Mouse (Mus musculus): ENCODE results near the gene Rps6kb2. TPM values are rescaled to one million over a fixed set of nuclear protein-coding genes. Genes with fewer than 3 reads are reported as not detected.

Gene Rps6kb2
- polyA plus RNA-seq, 1 experiment from 2014 or later: 46.8 TPM

DNA sequence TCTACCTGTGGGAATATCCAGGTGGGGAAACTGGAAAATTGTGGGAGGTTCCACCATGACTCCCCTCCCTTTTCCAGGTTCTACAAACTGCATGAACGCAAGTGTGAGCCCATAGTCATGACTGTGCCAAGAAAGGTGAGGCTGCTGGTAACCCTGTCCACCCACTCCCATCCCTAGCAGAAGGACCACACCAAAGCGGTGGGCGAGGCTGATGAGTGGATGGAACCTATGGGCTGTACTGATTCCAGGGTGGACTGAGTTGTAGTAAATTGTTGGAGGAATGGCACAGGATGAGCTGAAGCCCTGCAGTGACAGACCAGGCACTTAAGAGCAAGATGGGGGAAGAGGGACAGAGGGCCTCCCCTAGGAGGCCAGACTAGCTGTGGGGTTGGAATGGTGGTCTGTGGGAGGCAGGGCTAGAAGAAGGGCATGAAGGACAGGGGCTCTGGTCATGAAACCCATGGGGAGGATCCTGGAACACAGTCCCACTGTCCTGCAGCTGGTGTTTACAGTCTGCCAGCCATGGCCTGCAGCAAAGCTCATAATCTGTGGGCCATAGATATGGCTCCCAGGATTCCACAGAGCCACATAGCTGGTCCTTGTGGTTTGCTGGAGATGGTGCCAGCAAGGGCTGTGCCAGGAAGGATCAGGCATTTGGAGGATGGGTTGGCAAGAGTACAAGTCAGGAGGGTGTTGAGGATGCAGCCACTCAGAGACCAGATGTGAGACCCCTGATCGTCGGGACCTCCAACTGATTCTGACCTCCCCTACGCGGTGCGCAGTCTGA lies 10.5 kb downstream of the Rps6kb2 start:
- WGBS: 88% methylated on average over 8 of the region's 8 CpGs
- Histone ChIP-seq H3K27me3 (ENCODE audit: control insufficient read depth, insufficient read depth, low read length) (no peaks in the 10 kb centered on the region), H3K4me1 (ENCODE audit: control insufficient read depth, insufficient read depth, low read length) (peaks cover 12% of the 10 kb centered on the region), H3K9ac (ENCODE audit: low read length) (no peak overlapping the region), H3K4me2 (no peak overlapping the region), H3K9me3 (ENCODE audit: control insufficient read depth, low read length) (no peaks in the 10 kb centered on the region), H3K4me3 (ENCODE audit: low read depth, low read length) (no peak overlapping the region), H3K27ac (ENCODE audit: low read depth, low read length) (no peak overlapping the region), H3K36me3 (ENCODE audit: control insufficient read depth, insufficient read depth, low read length) (peaks cover 20% of the 10 kb centered on the region)
- DNase-seq (ENCODE audit: low spot score, missing footprints) (no peak), ATAC-seq (ENCODE audit: low FRiP score) (no peak)

DNA sequence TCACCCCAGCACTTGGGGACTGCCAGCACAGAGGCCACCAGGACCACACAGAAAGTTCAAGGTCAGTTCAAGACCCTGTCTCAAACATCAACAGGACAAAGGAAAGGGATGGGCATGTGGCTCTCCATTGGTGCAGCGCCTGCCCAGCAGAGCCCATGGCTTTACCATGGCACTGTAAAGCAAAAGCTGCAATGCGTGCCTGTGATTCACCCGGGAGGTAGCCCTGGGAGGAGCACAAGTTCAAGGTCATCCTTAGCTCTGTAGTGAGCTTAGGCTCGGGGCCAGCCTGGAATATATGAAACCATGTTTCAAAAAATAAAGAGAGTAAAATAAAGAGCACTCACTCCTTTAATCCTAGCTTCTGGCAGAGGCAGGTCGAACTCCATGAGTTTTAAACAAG lies 11.3 kb downstream of the Rps6kb2 start:
- Histone ChIP-seq H3K27me3 (ENCODE audit: control insufficient read depth, insufficient read depth, low read length) (no peaks in the 10 kb centered on the region), H3K27ac (ENCODE audit: low read depth, low read length) (no peak overlapping the region), H3K9ac (ENCODE audit: low read length) (no peak overlapping the region), H3K4me3 (ENCODE audit: low read depth, low read length) (no peak overlapping the region), H3K36me3 (ENCODE audit: control insufficient read depth, insufficient read depth, low read length) (peaks cover 15% of the 10 kb centered on the region), H3K9me3 (ENCODE audit: control insufficient read depth, low read length) (no peaks in the 10 kb centered on the region), H3K4me1 (ENCODE audit: control insufficient read depth, insufficient read depth, low read length) (peaks cover 14% of the 10 kb centered on the region), H3K4me2 (no peak overlapping the region)
- 89% methylated on average over 5 of the region's 5 CpGs for WGBS
- DNase-seq (ENCODE audit: low spot score, missing footprints) (no peak), ATAC-seq (ENCODE audit: low FRiP score) (no peak)

DNA sequence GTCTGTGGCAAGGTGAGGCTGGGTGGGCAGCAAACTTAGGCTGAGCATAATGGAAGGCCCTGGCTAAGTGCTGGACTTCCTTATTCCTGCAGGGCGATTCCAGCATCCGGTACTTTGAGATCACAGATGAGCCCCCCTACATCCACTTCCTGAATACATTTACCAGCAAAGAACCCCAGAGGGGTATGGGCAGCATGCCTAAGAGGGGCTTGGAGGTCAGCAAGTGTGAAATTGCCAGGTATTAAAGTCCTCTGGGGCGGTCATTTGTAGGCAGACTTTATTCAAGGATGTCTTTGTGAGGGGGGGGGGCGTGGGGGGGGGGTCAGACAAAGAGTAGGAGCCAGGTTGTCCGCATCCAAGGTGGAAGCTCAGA lies 11.7 kb downstream of the Rps6kb2 start:
- H3K4me3 ChIP-seq (ENCODE audit: low read depth, low read length): no peak overlapping the region
- ATAC-seq (ENCODE audit: low FRiP score): no peak
- no peak overlapping the region for H3K9ac ChIP-seq (ENCODE audit: low read length)
- no peak overlapping the region for H3K27ac ChIP-seq (ENCODE audit: low read depth, low read length)
- no peak overlapping the region for H3K4me2 ChIP-seq
- H3K36me3 ChIP-seq (ENCODE audit: control insufficient read depth, insufficient read depth, low read length): peaks cover 13% of the 10 kb centered on the region
- H3K4me1 ChIP-seq (ENCODE audit: control insufficient read depth, insufficient read depth, low read length): peaks cover 14% of the 10 kb centered on the region
- DNase-seq (ENCODE audit: low spot score, missing footprints): no peak
- 76% methylated on average over 5 of the region's 5 CpGs for WGBS
- H3K9me3 ChIP-seq (ENCODE audit: control insufficient read depth, low read length): no peaks in the 10 kb centered on the region
- H3K27me3 ChIP-seq (ENCODE audit: control insufficient read depth, insufficient read depth, low read length): no peaks in the 10 kb centered on the region

DNA sequence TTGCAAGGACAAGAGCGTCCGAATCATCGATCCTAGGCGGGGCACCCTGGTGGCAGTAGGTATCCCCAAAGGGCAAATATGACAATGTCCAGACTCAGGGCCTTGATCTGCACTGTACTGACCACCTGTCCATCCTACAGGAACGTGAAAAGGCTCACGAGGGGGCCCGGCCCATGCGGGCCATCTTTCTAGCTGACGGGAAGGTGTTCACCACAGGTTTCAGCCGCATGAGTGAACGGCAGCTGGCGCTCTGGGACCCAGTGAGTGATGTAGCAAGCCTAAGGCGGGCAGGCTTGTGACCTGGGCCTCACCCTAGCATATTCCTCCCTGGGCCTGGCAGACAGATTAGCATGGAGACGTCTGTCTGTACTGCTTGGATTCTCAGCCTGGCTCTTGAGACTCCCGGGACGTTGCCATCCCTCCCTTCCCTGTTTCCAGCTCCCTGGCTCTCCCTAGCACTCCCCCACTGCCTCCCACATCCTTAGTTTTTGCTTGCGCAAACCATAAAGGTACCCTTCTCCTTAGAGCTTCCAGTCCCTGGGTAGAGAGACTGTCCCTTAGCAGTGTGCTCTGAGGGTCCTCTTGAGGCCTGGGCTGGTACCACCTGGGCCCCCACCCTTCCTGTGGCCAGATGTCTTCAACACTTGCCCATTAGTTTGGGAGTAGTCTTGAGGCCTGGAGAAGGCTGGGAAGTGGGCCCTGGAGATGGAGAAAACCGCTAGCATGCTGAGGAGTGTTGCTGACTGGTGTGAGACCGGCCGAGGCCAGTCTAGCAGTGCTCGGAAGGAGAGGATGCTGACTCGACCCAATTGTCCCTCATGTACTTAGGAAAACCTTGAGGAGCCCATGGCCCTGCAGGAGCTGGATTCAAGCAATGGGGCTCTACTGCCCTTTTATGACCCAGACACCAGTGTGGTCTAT lies 12.3 kb downstream of the Rps6kb2 start:
- Histone ChIP-seq H3K27me3 (ENCODE audit: control insufficient read depth, insufficient read depth, low read length) (no peaks in the 10 kb centered on the region), H3K9ac (ENCODE audit: low read length) (no peak overlapping the region), H3K36me3 (ENCODE audit: control insufficient read depth, insufficient read depth, low read length) (peaks cover 10% of the 10 kb centered on the region), H3K4me3 (ENCODE audit: low read depth, low read length) (no peak overlapping the region), H3K9me3 (ENCODE audit: control insufficient read depth, low read length) (no peaks in the 10 kb centered on the region), H3K4me1 (ENCODE audit: control insufficient read depth, insufficient read depth, low read length) (peaks cover 14% of the 10 kb centered on the region), H3K4me2 (no peak overlapping the region), H3K27ac (ENCODE audit: low read depth, low read length) (no peak overlapping the region)
- WGBS: 90% methylated on average over 22 of the region's 22 CpGs
- DNase-seq (ENCODE audit: low spot score, missing footprints) (no peak), ATAC-seq (ENCODE audit: low FRiP score) (no peak)

DNA sequence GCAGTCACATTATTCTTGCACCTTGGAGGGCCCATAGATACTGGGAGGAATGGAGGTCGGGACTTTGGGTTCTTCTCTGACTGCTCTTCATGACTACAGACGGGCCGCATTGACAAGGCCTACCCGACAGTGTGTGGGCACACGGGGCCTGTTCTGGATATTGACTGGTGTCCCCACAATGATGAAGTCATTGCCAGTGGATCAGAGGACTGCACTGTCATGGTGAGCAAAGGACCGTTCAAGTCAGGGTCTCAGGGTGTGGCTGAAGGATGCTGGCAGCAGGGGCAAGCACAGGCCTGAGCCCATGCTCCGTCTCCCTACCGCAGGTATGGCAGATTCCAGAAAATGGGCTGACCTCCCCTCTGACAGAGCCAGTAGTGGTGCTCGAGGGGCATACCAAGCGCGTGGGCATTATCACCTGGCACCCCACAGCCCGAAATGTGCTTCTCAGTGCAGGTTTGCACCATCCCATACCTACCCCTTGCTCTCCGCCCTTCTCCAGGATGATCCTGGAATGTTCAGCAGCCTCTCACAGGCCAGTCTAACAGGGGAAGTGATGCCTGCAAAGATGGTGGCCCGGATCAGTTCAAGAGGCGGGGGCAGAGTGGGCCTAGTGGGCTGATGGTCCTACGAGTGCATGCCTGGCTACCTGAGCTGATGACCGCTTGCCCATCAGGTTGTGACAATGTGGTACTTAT lies 13.2 kb downstream of the Rps6kb2 start:
- 96% methylated on average over 17 of the region's 17 CpGs for WGBS
- Histone ChIP-seq H3K27me3 (ENCODE audit: control insufficient read depth, insufficient read depth, low read length) (no peaks in the 10 kb centered on the region), H3K4me2 (no peak overlapping the region), H3K9me3 (ENCODE audit: control insufficient read depth, low read length) (no peaks in the 10 kb centered on the region), H3K4me3 (ENCODE audit: low read depth, low read length) (no peak overlapping the region), H3K9ac (ENCODE audit: low read length) (no peak overlapping the region), H3K36me3 (ENCODE audit: control insufficient read depth, insufficient read depth, low read length) (peaks cover 10% of the 10 kb centered on the region), H3K27ac (ENCODE audit: low read depth, low read length) (no peak overlapping the region), H3K4me1 (ENCODE audit: control insufficient read depth, insufficient read depth, low read length) (peaks cover 14% of the 10 kb centered on the region)
- DNase-seq (ENCODE audit: low spot score, missing footprints) (no peak), ATAC-seq (ENCODE audit: low FRiP score) (no peak)

DNA sequence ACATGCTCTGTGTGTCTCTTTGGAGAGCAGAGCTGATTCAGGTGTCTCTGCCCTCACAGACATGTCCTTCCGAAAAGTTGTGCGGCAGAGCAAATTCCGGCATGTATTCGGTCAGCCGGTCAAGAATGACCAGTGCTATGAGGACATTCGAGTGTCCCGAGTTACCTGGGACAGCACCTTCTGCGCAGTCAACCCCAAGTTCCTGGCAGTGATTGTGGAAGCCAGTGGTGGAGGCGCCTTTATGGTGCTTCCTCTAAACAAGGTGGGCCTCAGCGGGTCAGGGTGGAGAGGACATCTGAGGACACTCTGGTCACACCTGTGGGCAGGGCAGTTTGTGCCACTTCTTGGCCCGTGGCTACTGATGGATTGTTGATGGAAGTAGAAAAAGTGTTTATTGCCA lies 13.9 kb downstream of the Rps6kb2 start:
- 91% methylated on average over 11 of the region's 11 CpGs for WGBS
- Histone ChIP-seq H3K4me3 (ENCODE audit: low read depth, low read length) (peak overlapping the region; percentile 84), H3K9ac (ENCODE audit: low read length) (peak overlapping the region; percentile 83), H3K4me2 (peak overlapping the region; percentile 90), H3K27ac (ENCODE audit: low read depth, low read length) (no peak overlapping the region), H3K9me3 (ENCODE audit: control insufficient read depth, low read length) (no peaks in the 10 kb centered on the region), H3K36me3 (ENCODE audit: control insufficient read depth, insufficient read depth, low read length) (peaks cover 10% of the 10 kb centered on the region), H3K27me3 (ENCODE audit: control insufficient read depth, insufficient read depth, low read length) (no peaks in the 10 kb centered on the region), H3K4me1 (ENCODE audit: control insufficient read depth, insufficient read depth, low read length) (peaks cover 14% of the 10 kb centered on the region)
- ATAC-seq (ENCODE audit: low FRiP score): no peak
- DNase-seq (ENCODE audit: low spot score, missing footprints): no peak

DNA sequence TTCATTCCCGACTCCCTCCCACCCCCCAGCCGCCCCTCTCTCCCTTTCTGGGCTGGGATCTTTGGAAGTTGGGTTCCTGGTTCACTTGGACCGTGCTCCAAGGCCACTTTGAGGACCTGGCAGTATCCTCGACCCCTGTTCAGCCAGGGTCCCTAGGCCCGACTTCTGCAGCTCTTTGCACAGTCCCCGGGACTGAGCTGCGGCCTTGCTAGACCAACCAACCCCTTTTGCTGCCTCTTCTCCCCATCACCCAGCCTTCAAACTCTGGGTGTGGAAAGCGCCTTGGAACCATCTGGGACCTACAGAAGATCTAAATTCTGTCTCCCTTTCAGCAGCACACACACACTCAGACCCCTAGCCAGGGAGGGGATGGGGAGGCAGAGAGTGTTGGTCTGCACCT lies 14.3 kb downstream of the Rps6kb2 start:
- peak overlapping the region; percentile 90 for H3K4me2 ChIP-seq
- DNase-seq (ENCODE audit: low spot score, missing footprints): no peak
- H3K9ac ChIP-seq (ENCODE audit: low read length): peak overlapping the region; percentile 83
- no peaks in the 10 kb centered on the region for H3K9me3 ChIP-seq (ENCODE audit: control insufficient read depth, low read length)
- no peak; the same call in 1 of the 2 replicates for ATAC-seq (ENCODE audit: low FRiP score)
- H3K4me3 ChIP-seq (ENCODE audit: low read depth, low read length): peak overlapping the region; percentile 84
- 3% methylated on average over 7 of the region's 8 CpGs for WGBS
- H3K27me3 ChIP-seq (ENCODE audit: control insufficient read depth, insufficient read depth, low read length): no peaks in the 10 kb centered on the region
- peaks cover 10% of the 10 kb centered on the region for H3K36me3 ChIP-seq (ENCODE audit: control insufficient read depth, insufficient read depth, low read length)
- H3K27ac ChIP-seq (ENCODE audit: low read depth, low read length): no peak overlapping the region
- H3K4me1 ChIP-seq (ENCODE audit: control insufficient read depth, insufficient read depth, low read length): peaks cover 14% of the 10 kb centered on the region

DNA sequence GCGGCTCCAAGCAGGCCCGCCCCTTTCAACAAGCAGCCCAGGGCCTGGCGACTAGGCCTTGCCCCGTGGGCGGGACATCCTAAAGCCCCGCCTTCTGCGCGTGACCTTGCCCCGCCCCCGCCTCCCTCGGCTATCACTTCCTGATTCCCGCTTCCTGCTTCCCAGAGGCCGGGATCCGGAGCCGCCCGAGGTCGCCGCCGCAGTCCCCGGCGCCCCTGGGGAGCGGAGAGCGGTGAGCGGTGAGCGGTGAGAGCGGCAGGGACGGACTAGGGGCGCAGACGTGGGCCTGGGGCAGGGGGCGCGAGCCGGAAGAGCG lies 14.7 kb downstream of the Rps6kb2 start, which contains the start of gene Coro1b:
Gene Coro1b, plus strand, starts transcription at position 129 of the 316 bp plus-strand sequence.
- under 1% methylated on average over 33 of the region's 33 CpGs for WGBS
- H3K27ac ChIP-seq (ENCODE audit: low read depth, low read length): no peak within 1 kb of the TSS

More for the DNA sequence above, 14.7 kb downstream of the Rps6kb2 start, which contains the start of gene Coro1b:
- Histone ChIP-seq H3K9me3 (ENCODE audit: control insufficient read depth, low read length) (no peaks in the 10 kb centered on the region), H3K4me2 (peak within 1 kb of the TSS; percentile 90), H3K9ac (ENCODE audit: low read length) (peak within 1 kb of the TSS; percentile 83), H3K36me3 (ENCODE audit: control insufficient read depth, insufficient read depth, low read length) (peaks cover 10% of the 10 kb centered on the region), H3K4me1 (ENCODE audit: control insufficient read depth, insufficient read depth, low read length) (peaks cover 14% of the 10 kb centered on the region), H3K27me3 (ENCODE audit: control insufficient read depth, insufficient read depth, low read length) (no peaks in the 10 kb centered on the region), H3K4me3 (ENCODE audit: low read depth, low read length) (peak within 1 kb of the TSS; percentile 84)
- peak; percentile 99 for DNase-seq (ENCODE audit: low spot score, missing footprints)
- ATAC-seq (ENCODE audit: low FRiP score): peak; percentile 96

Measured in midbrain, embryonic 11.5 days (tissue).